Mouse (Mus musculus) ES-E14 (cell line): ENCODE data around the gene Pdgfa. TPM values are rescaled to one million over a fixed set of nuclear protein-coding genes. Genes with fewer than 3 reads are reported as not detected.

ENCODE experiments used
- DNase-seq: peaks from one replicate; pipeline ENCODE4 v3.0.0-alpha.2; 2013; ENCODE audit warnings: low read depth, low spot score
- H3K27ac ChIP-seq: 2 replicates; pipeline ENCODE4 v1.5.1; 2012; ENCODE audit warnings: low read depth, mild to moderate bottlenecking, low read length, moderate library complexity, mixed read lengths; ENCODE audit not compliant: poor library complexity, insufficient read depth, severe bottlenecking
- H3K36me3 ChIP-seq: 2 replicates; pipeline ENCODE4 v1.6.1; 2012; ENCODE audit warnings: mild to moderate bottlenecking, low read length, moderate library complexity, mixed read lengths; ENCODE audit not compliant: control insufficient read depth, poor library complexity, insufficient read depth, severe bottlenecking
- H3K4me1 ChIP-seq, 2 experiments: fragments of 150-350 bp in 1 of 2; sonication (generic) in 1 of 2; 2 replicates each; pipeline ENCODE4 v1.6.1; 2012; ENCODE audit warnings: low read length in 2 of 2, mild to moderate bottlenecking in 1 of 2, mixed read lengths in 1 of 2; ENCODE audit not compliant: control insufficient read depth in 2 of 2, insufficient read depth in 2 of 2, poor library complexity in 1 of 2
- H3K4me3 ChIP-seq, 2 experiments: fragments of 150-350 bp in 1 of 2; sonication (generic) in 1 of 2; 2 replicates each; pipeline ENCODE4 v1.5.1; 2012; ENCODE audit warnings: low read length in 2 of 2, low read depth in 1 of 2, mild to moderate bottlenecking in 1 of 2, mixed read lengths in 1 of 2; ENCODE audit not compliant: insufficient read depth in 1 of 2, poor library complexity in 1 of 2, severe bottlenecking in 1 of 2
- H3K9ac ChIP-seq: 2 replicates; pipeline ENCODE4 v1.6.1; 2012; ENCODE audit warnings: low read depth, mild to moderate bottlenecking, low read length, mixed read lengths; ENCODE audit not compliant: poor library complexity, insufficient read depth, severe bottlenecking
- H3K9me3 ChIP-seq: fragments of 150-350 bp; sonication (generic); 2 replicates; pipeline ENCODE4 v1.6.1; 2012; ENCODE audit warnings: low read depth, mild to moderate bottlenecking, low read length; ENCODE audit not compliant: control insufficient read depth, insufficient read depth
- CHD2 ChIP-seq: IDR thresholded peaks from 2 replicates; pipeline ENCODE4 v1.6.1; 2014; ENCODE audit warnings: mild to moderate bottlenecking, low read depth, low read length, inconsistent platforms
- HCFC1 ChIP-seq: IDR thresholded peaks from 2 replicates; pipeline ENCODE4 v1.6.1; 2012; ENCODE audit warnings: low read length, inconsistent platforms, borderline replicate concordance; ENCODE audit not compliant: insufficient read depth
- MAFK ChIP-seq: IDR thresholded peaks from 2 replicates; pipeline ENCODE4 v1.6.1; 2014; ENCODE audit warnings: mild to moderate bottlenecking, low read depth, low read length, inconsistent platforms; ENCODE audit not compliant: insufficient read depth
- ZC3H11A ChIP-seq: IDR thresholded peaks from 2 replicates; pipeline ENCODE4 v1.6.1; 2012; ENCODE audit warnings: low read depth, mild to moderate bottlenecking, inconsistent platforms, low read length, borderline replicate concordance
- ZNF384 ChIP-seq: IDR thresholded peaks from 2 replicates; pipeline ENCODE4 v1.6.1; 2012; ENCODE audit warnings: low read depth, low read length, inconsistent platforms
- in situ Hi-C, 2 experiments: fragments of 600-800 bp; cut with MboI; formaldehyde crosslinking; loops; one replicate each; pipeline ENCODE4 v1.15.1; 2025; ENCODE audit warnings: low sequenced_read_pairs in 2 of 2, inconsistent platforms in 1 of 2; ENCODE audit not compliant: unreplicated experiment in 2 of 2
- total RNA-seq: library from RNA; depleted of rRNA; stranded (reverse); fragments of 300-350 nt; gene quantifications from 2 replicates; pipeline ENCODE4 v1.2.3, GENCODE M21; 2012

The Pdgfa gene
- total RNA-seq, 1 experiment: 81.5 TPM

- TF ChIP-seq HCFC1 (no peak), CHD2 (no peak), ZC3H11A (no peak), MAFK (no peak), ZNF384 (no peak)
- in situ Hi-C loops: no loop called here
- Histone ChIP-seq H3K9me3 (no peaks in the 10 kb centered on the region), H3K9ac (no peak overlapping the region), H3K36me3 (no peaks in the 10 kb centered on the region), H3K4me3 (no peak overlapping the region), H3K4me1 (no peaks in the 10 kb centered on the region; a peak in 1 of 4 replicates), H3K27ac (no peak overlapping the region)
- no peak for DNase-seq
These were observed 43.2 kb downstream of the Pdgfa start for GRCm38 (mm10) chr5:138953986-138954385.

GRCm38 (mm10) chr5:138952969-138953368 is 44.2 kb downstream of the Pdgfa start:
- no peaks in the 10 kb centered on the region for H3K9me3 ChIP-seq
- H3K4me3 ChIP-seq: no peak overlapping the region
- in situ Hi-C loops: no loop called here
- no peaks in the 10 kb centered on the region for H3K36me3 ChIP-seq
- no peak overlapping the region for H3K27ac ChIP-seq
- no peak for DNase-seq
- H3K9ac ChIP-seq: no peak overlapping the region
- TF ChIP-seq CHD2 (no peak), HCFC1 (no peak), ZNF384 (no peak), MAFK (no peak), ZC3H11A (no peak)
- H3K4me1 ChIP-seq: peaks cover 0 to 3% of the 10 kb centered on the region in 2 experiments; a peak in 2 of 4 replicates

- H3K9ac ChIP-seq: no peak overlapping the region
- no peaks in the 10 kb centered on the region for H3K36me3 ChIP-seq
- no peak overlapping the region for H3K4me3 ChIP-seq
- in situ Hi-C loops: no loop called here
- peaks cover 0 to 3% of the 10 kb centered on the region in 2 experiments; a peak in 2 of 4 replicates for H3K4me1 ChIP-seq
- H3K27ac ChIP-seq: no peak overlapping the region
- no peak for DNase-seq
- no peaks in the 10 kb centered on the region for H3K9me3 ChIP-seq
- TF ChIP-seq ZC3H11A (no peak), CHD2 (no peak), MAFK (no peak), HCFC1 (no peak), ZNF384 (no peak)
These were observed 45.9 kb downstream of the Pdgfa start for GRCm38 (mm10) chr5:138951305-138951704.

- no peak for TF ChIP-seq MAFK
- no peak for TF ChIP-seq HCFC1
- TF ChIP-seq ZNF384: no peak
- no peak for TF ChIP-seq CHD2
- TF ChIP-seq ZC3H11A: no peak
- in situ Hi-C loops: no loop called here
- H3K4me3 ChIP-seq: no peak overlapping the region
- H3K9ac ChIP-seq: no peak overlapping the region
- H3K36me3 ChIP-seq: no peaks in the 10 kb centered on the region
- no peak for DNase-seq
- no peak overlapping the region for H3K27ac ChIP-seq
- H3K4me1 ChIP-seq: peaks cover 0 to 3% of the 10 kb centered on the region in 2 experiments; a peak in 1 of 4 replicates
- H3K9me3 ChIP-seq: no peaks in the 10 kb centered on the region
These were observed 48.0 kb downstream of the Pdgfa start for GRCm38 (mm10) chr5:138949165-138949564.
